Mouse (Mus musculus) layer of hippocampus, adult 18-20 months (tissue): ENCODE data around the gene Zfp639. TPM values are rescaled to one million over a fixed set of nuclear protein-coding genes. Genes with fewer than 3 reads are reported as not detected.

Source experiments
- DNase-seq, 2 experiments: peaks; one replicate each; pipeline ENCODE4 v3.0.0; 2022; ENCODE audit warnings: low spot score in 2 of 2
- total RNA-seq, 2 experiments: library from RNA; stranded (reverse); gene quantifications; 2 replicates each; pipeline ENCODE4 v1.2.3; 2021

The Zfp639 gene
- total RNA-seq, 2 experiments from 2014 or later = 32.0 to 35.3 TPM

- no peak for DNase-seq
Observed at GRCm38 (mm10) chr3:32500346-32500745, 9.7 kb upstream of the Zfp639 start.

- DNase-seq = no peak
Observed at GRCm38 (mm10) chr3:32505841-32506240, 4.2 kb upstream of the Zfp639 start.

- DNase-seq = no peak
Observed at GRCm38 (mm10) chr3:32506366-32507225, 3.5 kb upstream of the Zfp639 start.

- DNase-seq = peak; percentile 44 to 86
Observed at GRCm38 (mm10) chr3:32508666-32509324, 1.3 kb upstream of the Zfp639 start.

- peak; percentile 89 to 95 for DNase-seq
Observed at GRCm38 (mm10) chr3:32510375-32511190, 524 bp downstream of the Zfp639 start.

GRCm38 (mm10) chr3:32511191-32511550 is 1.1 kb downstream of the Zfp639 start:
- no peak for DNase-seq

GRCm38 (mm10) chr3:32512686-32513284 is 2.7 kb downstream of the Zfp639 start:
- no peak for DNase-seq

- DNase-seq = no peak
Observed at GRCm38 (mm10) chr3:32513528-32513927, 3.5 kb downstream of the Zfp639 start.

- DNase-seq = no peak
Observed at GRCm38 (mm10) chr3:32527181-32527580, 17.1 kb downstream of the Zfp639 start.

GRCm38 (mm10) chr3:32529303-32529898 is 19.3 kb downstream of the Zfp639 start, which contains the start of gene Mfn1:
TSS of gene Mfn1 (plus strand) at chr3:32529465.
- peak; percentile 89 to 95 for DNase-seq

GRCm38 (mm10) chr3:32530041-32530440 is 20.0 kb downstream of the Zfp639 start:
- no peak for DNase-seq

- DNase-seq = no peak
Observed at GRCm38 (mm10) chr3:32535692-32536091, 25.6 kb downstream of the Zfp639 start.

- peak; percentile 11 to 63 for DNase-seq
Observed at GRCm38 (mm10) chr3:32537556-32537955, 27.5 kb downstream of the Zfp639 start.

- no peak for DNase-seq
Observed at GRCm38 (mm10) chr3:32538091-32538490, 28.0 kb downstream of the Zfp639 start.

GRCm38 (mm10) chr3:32553061-32553460 is 43.0 kb downstream of the Zfp639 start:
- DNase-seq = no peak

GRCm38 (mm10) chr3:32563401-32563800 is 53.3 kb downstream of the Zfp639 start:
- DNase-seq = no peak

Other genes with a start within 250 kb of the Zfp639 start
- gene Zmat3, start 144.2 kb upstream of the Zfp639 start, total RNA-seq = 10 to 100 TPM; 59.5 to 59.8 TPM
- gene Pik3ca, start 112.6 kb upstream of the Zfp639 start, total RNA-seq = 10 to 100 TPM; 47.4 to 52.0 TPM
- under 1 TPM in 1 of 2 experiments, not detected in 1; 0.76 TPM for gene Kcnmb3, start 18.0 kb upstream of the Zfp639 start, total RNA-seq
- 10 to 100 TPM; 86.7 to 88.5 TPM for gene Mfn1, start 19.2 kb downstream of the Zfp639 start, total RNA-seq
- gene Gnb4, start 106.3 kb downstream of the Zfp639 start, total RNA-seq = 10 to 100 TPM; 12.4 to 13.7 TPM
- 10 to 100 TPM; 16.3 to 17.3 TPM for gene Actl6a, start 196.0 kb downstream of the Zfp639 start, total RNA-seq
- 100 to 1,000 TPM; 181 to 187 TPM for gene Ndufb5, start 226.7 kb downstream of the Zfp639 start, total RNA-seq
- gene Mrpl47, start 227.3 kb downstream of the Zfp639 start, total RNA-seq = 10 to 100 TPM; 18.0 to 18.4 TPM